Comparison of ENCODE assay signal across 18 mouse cellular contexts in genomic region chr9:23380171-23380835, GRCm38 (mm10).
DNase-seq lines count a peak whose midpoint lies in the region; ATAC-seq and TF ChIP-seq lines count a peak whose summit lies in the region.
"Had no signal": no experiment of that assay in that cellular context is flagged by ENCODE, and none has a peak within 500 bp of the region (broad histone marks: within the 10 kb centered on the region; RNA-seq: fewer than 3 reads in every experiment).

No protein-coding gene starts in this region.

- H3K4me2 ChIP-seq in forebrain, embryonic 16.5 days (ENCODE audit: low read length) = no peak overlapping the region
- no peak overlapping the region for H3K4me2 ChIP-seq in midbrain, embryonic 13.5 days (replicated peaks)
- H3K4me2 ChIP-seq in forebrain, embryonic 15.5 days (replicated peaks) = no peak overlapping the region
- H3K4me2 ChIP-seq: hindbrain, embryonic 14.5 days; kidney, embryonic 15.5 days had no signal

- H3K27me3 ChIP-seq in forebrain, embryonic 10.5 days (ENCODE audit: poor library complexity, severe bottlenecking) = no peaks in the 10 kb centered on the region
- H3K27me3 ChIP-seq in forebrain, embryonic 16.5 days (replicated peaks; ENCODE audit: control insufficient read depth, insufficient read depth, low read length) = no peaks in the 10 kb centered on the region
- no peaks in the 10 kb centered on the region for H3K27me3 ChIP-seq in midbrain, embryonic 10.5 days (ENCODE audit: low read depth, poor library complexity, severe bottlenecking)
- no peaks in the 10 kb centered on the region for H3K27me3 ChIP-seq in midbrain, embryonic 13.5 days
- H3K27me3 ChIP-seq in Patski = no peaks in the 10 kb centered on the region
- H3K27me3 ChIP-seq in forebrain, embryonic 15.5 days = no peaks in the 10 kb centered on the region
- H3K27me3 ChIP-seq: kidney, embryonic 15.5 days had no signal

- no peak overlapping the region for H3K9ac ChIP-seq in forebrain, embryonic 16.5 days (replicated peaks; ENCODE audit: low read depth, low read length)
- no peak overlapping the region for H3K9ac ChIP-seq in midbrain, embryonic 13.5 days (replicated peaks)
- H3K9ac ChIP-seq in forebrain, embryonic 15.5 days (replicated peaks) = no peak overlapping the region
- H3K9ac ChIP-seq: hindbrain, embryonic 14.5 days; kidney, embryonic 15.5 days had no signal

- DNase-seq in forebrain, embryonic 10.5 days (ENCODE audit: extremely low spot score, low spot score) = no peak
- DNase-seq in midbrain, embryonic 10.5 days (ENCODE audit: low spot score) = peak; percentile 22
- no peak for DNase-seq in Patski (ENCODE audit: low read depth, low spot score)
- DNase-seq in frontal cortex, adult 2 months (ENCODE audit: extremely low spot score in 1 of 2, low spot score in 1 of 2) = no peak
- no peak for DNase-seq in right cerebral cortex, postnatal 14 days
- DNase-seq: adrenal gland, postnatal 14 days; cerebellum, adult 18-20 months; cerebellum, postnatal 36 days; gastrocnemius, postnatal 14 days; layer of hippocampus, postnatal 36 days; left cerebral cortex, postnatal 4 days; lung, adult 18-20 months had no signal

- in situ Hi-C loops in Patski (cut with MboI; ENCODE audit: low pct_unique_long_range_greater_than_20kb) = loop anchor here (25.0 kb wide), 1 partner anchor 668 kb away; no protein-coding TSS in a partner anchor

- H3K36me3 ChIP-seq in forebrain, embryonic 10.5 days (replicated peaks) = no peaks in the 10 kb centered on the region
- no peaks in the 10 kb centered on the region for H3K36me3 ChIP-seq in forebrain, embryonic 16.5 days (ENCODE audit: control insufficient read depth, insufficient read depth)
- H3K36me3 ChIP-seq in midbrain, embryonic 10.5 days = no peaks in the 10 kb centered on the region
- no peaks in the 10 kb centered on the region for H3K36me3 ChIP-seq in midbrain, embryonic 13.5 days
- no peaks in the 10 kb centered on the region for H3K36me3 ChIP-seq in forebrain, embryonic 15.5 days
- H3K36me3 ChIP-seq: kidney, embryonic 15.5 days had no signal

- no peak for TF ChIP-seq CTCF in Patski (IDR thresholded peaks at IDR 0.05)

- H3K27ac ChIP-seq in forebrain, embryonic 10.5 days = peak overlapping the region; percentile 88
- no peak overlapping the region; the same call in 1 of the 2 replicates for H3K27ac ChIP-seq in forebrain, embryonic 16.5 days (ENCODE audit: low read length)
- H3K27ac ChIP-seq in midbrain, embryonic 10.5 days (replicated peaks) = peak overlapping the region; percentile 84
- no peak overlapping the region; the same call in 1 of the 2 replicates for H3K27ac ChIP-seq in midbrain, embryonic 13.5 days
- peak overlapping the region; percentile 90 for H3K27ac ChIP-seq in forebrain, embryonic 15.5 days (replicated peaks)
- H3K27ac ChIP-seq: kidney, embryonic 15.5 days had no signal

- no peak overlapping the region for H3K4me3 ChIP-seq in forebrain, embryonic 10.5 days
- H3K4me3 ChIP-seq in forebrain, embryonic 16.5 days (replicated peaks; ENCODE audit: low read length) = no peak overlapping the region
- no peak overlapping the region for H3K4me3 ChIP-seq in midbrain, embryonic 10.5 days
- H3K4me3 ChIP-seq in midbrain, embryonic 13.5 days (replicated peaks) = no peak overlapping the region
- H3K4me3 ChIP-seq in forebrain, embryonic 15.5 days = no peak overlapping the region
- H3K4me3 ChIP-seq: kidney, embryonic 15.5 days had no signal

- 49% methylated on average over 5 of the region's 5 CpGs for WGBS in forebrain, embryonic 10.5 days
- 13% methylated on average over 5 of the region's 5 CpGs for WGBS in forebrain, embryonic 16.5 days
- WGBS in midbrain, embryonic 10.5 days = 50% methylated on average over 5 of the region's 5 CpGs
- WGBS in midbrain, embryonic 13.5 days = 21% methylated on average over 5 of the region's 5 CpGs
- WGBS in forebrain, embryonic 15.5 days = 11% methylated on average over 5 of the region's 5 CpGs

- CTCF ChIA-PET in Patski (lab: Charles Lee) = no interaction called here

- no peak for ATAC-seq in forebrain, embryonic 16.5 days
- ATAC-seq in midbrain, embryonic 13.5 days = no peak
- peak; percentile 51 for ATAC-seq in Patski
- no peak for ATAC-seq in forebrain, embryonic 15.5 days (replicated peaks)
- ATAC-seq: intestine, embryonic 16.5 days had no signal

- peaks cover 72% of the 10 kb centered on the region for H3K4me1 ChIP-seq in forebrain, embryonic 10.5 days
- peaks cover 26% of the 10 kb centered on the region for H3K4me1 ChIP-seq in forebrain, embryonic 16.5 days (replicated peaks; ENCODE audit: control insufficient read depth, insufficient read depth, low read length)
- H3K4me1 ChIP-seq in midbrain, embryonic 10.5 days = peaks cover 40% of the 10 kb centered on the region
- peaks cover 37% of the 10 kb centered on the region for H3K4me1 ChIP-seq in midbrain, embryonic 13.5 days (replicated peaks)
- peaks cover 51% of the 10 kb centered on the region for H3K4me1 ChIP-seq in forebrain, embryonic 15.5 days

- POLR2A ChIA-PET in Patski (lab: Charles Lee) = interaction anchor here (0.6 kb wide), 1 partner anchor 45 kb away, joined by 3 read pairs; no protein-coding TSS in a partner anchor

- no peaks in the 10 kb centered on the region for H3K9me3 ChIP-seq in forebrain, embryonic 10.5 days
- H3K9me3 ChIP-seq in forebrain, embryonic 16.5 days (ENCODE audit: control insufficient read depth, low read length) = no peaks in the 10 kb centered on the region
- H3K9me3 ChIP-seq in midbrain, embryonic 10.5 days (replicated peaks) = no peaks in the 10 kb centered on the region
- H3K9me3 ChIP-seq in midbrain, embryonic 13.5 days = no peaks in the 10 kb centered on the region
- H3K9me3 ChIP-seq in forebrain, embryonic 15.5 days = no peaks in the 10 kb centered on the region
- H3K9me3 ChIP-seq: kidney, embryonic 15.5 days had no signal

Comparison
In these comparisons a context has a peak if more than half of its experiments do, and no peak if none do; other contexts are left out.
1. H3K27ac ChIP-seq: peak in forebrain, embryonic 10.5 days (single experiment), midbrain, embryonic 10.5 days (single experiment) and forebrain, embryonic 15.5 days (single experiment); none in forebrain, embryonic 16.5 days (single experiment) and midbrain, embryonic 13.5 days (single experiment).